8 mouse cellular contexts compared by ENCODE assay signal in genomic region chr2:30691857-30692560, GRCm38 (mm10).
DNase-seq lines count a peak whose midpoint lies in the region; ATAC-seq and TF ChIP-seq lines count a peak whose summit lies in the region.

No protein-coding gene starts in this region.

- H3K4me3 ChIP-seq in bone marrow, adult 2 months (replicated peaks; ENCODE audit: control insufficient read depth, low read depth, low read length), result no peak overlapping the region
- H3K4me3 ChIP-seq in forebrain, embryonic 13.5 days, result peak overlapping the region; percentile 21; the same call in 1 of the 2 replicates
- no peak overlapping the region for H3K4me3 ChIP-seq in liver, embryonic 15.5 days (replicated peaks)
- H3K4me3 ChIP-seq in neural tube, embryonic 14.5 days (ENCODE audit: low read depth, low read length), result 0 out of 2 replicates have a peak overlapping the region, but pooled peaks have one; percentile 1

- ATAC-seq in forebrain, embryonic 13.5 days, result peak; percentile 67
- ATAC-seq in liver, embryonic 15.5 days (ENCODE audit: insufficient read depth), result no peak
- peak; percentile 49 for ATAC-seq in neural tube, embryonic 14.5 days (ENCODE audit: low read depth)

- H3K9me3 ChIP-seq in forebrain, embryonic 13.5 days (replicated peaks), result no peaks in the 10 kb centered on the region
- no peaks in the 10 kb centered on the region for H3K9me3 ChIP-seq in liver, embryonic 15.5 days (replicated peaks)
- no peaks in the 10 kb centered on the region for H3K9me3 ChIP-seq in neural tube, embryonic 14.5 days (ENCODE audit: control insufficient read depth, low read length)

- peak; percentile 40 for DNase-seq in 3T3-L1 (ENCODE audit: low read depth, low spot score)
- peak; percentile 90 to 91 for DNase-seq in heart, postnatal 10 days
- peak; percentile 62 to 77 for DNase-seq in kidney, postnatal 36 days
- peak; percentile 80 for DNase-seq in thymus, postnatal 4 days

- H3K9ac ChIP-seq in forebrain, embryonic 13.5 days, result peak overlapping the region; percentile 79
- H3K9ac ChIP-seq in liver, embryonic 15.5 days, result no peak overlapping the region
- peak overlapping the region; percentile 34 for H3K9ac ChIP-seq in neural tube, embryonic 14.5 days (replicated peaks; ENCODE audit: low read depth, low read length)

- H3K36me3 ChIP-seq in forebrain, embryonic 13.5 days (ENCODE audit: poor library complexity, severe bottlenecking), result no peaks in the 10 kb centered on the region
- H3K36me3 ChIP-seq in liver, embryonic 15.5 days (replicated peaks), result no peaks in the 10 kb centered on the region
- no peaks in the 10 kb centered on the region for H3K36me3 ChIP-seq in neural tube, embryonic 14.5 days (ENCODE audit: control insufficient read depth, insufficient read depth, low read length)

- peaks cover 13% of the 10 kb centered on the region for H3K4me1 ChIP-seq in bone marrow, adult 2 months (ENCODE audit: control insufficient read depth, insufficient read depth, low read length)
- peaks cover 74% of the 10 kb centered on the region for H3K4me1 ChIP-seq in forebrain, embryonic 13.5 days
- H3K4me1 ChIP-seq in liver, embryonic 15.5 days (replicated peaks), result peaks cover 30% of the 10 kb centered on the region
- peaks cover 47% of the 10 kb centered on the region for H3K4me1 ChIP-seq in neural tube, embryonic 14.5 days (ENCODE audit: control insufficient read depth, insufficient read depth, low read length)

- TF ChIP-seq POLR2A in bone marrow, adult 2 months (IDR thresholded peaks at IDR 0.05; ENCODE audit: borderline replicate concordance, control insufficient read depth, low read depth, low read length), result no peak; the same call in 1 of the 2 replicates

- H3K4me2 ChIP-seq in forebrain, embryonic 13.5 days, result peak overlapping the region; percentile 61
- H3K4me2 ChIP-seq in liver, embryonic 15.5 days, result no peak overlapping the region
- peak overlapping the region; percentile 64; the same call in 1 of the 2 replicates for H3K4me2 ChIP-seq in neural tube, embryonic 14.5 days (ENCODE audit: low read depth, low read length)

- intact Hi-C loops in heart, postnatal 10 days (cut with DNase I), result no loop called here

- H3K27ac ChIP-seq in bone marrow, adult 2 months (ENCODE audit: control insufficient read depth, insufficient read depth, low read depth, low read length, poor library complexity), result peak overlapping the region; percentile 62
- peak overlapping the region; percentile 100 for H3K27ac ChIP-seq in forebrain, embryonic 13.5 days
- peak overlapping the region; percentile 26; the same call in 1 of the 2 replicates for H3K27ac ChIP-seq in liver, embryonic 15.5 days (replicated peaks)
- H3K27ac ChIP-seq in neural tube, embryonic 14.5 days (ENCODE audit: low read depth, low read length), result peak overlapping the region; percentile 100

- WGBS in bone marrow, adult 2 months, result 20% methylated on average over 11 of the region's 11 CpGs
- WGBS in forebrain, embryonic 13.5 days, result 2% methylated on average over 11 of the region's 11 CpGs
- 31% methylated on average over 11 of the region's 11 CpGs for WGBS in liver, embryonic 15.5 days (ENCODE audit: insufficient replicate concordance)
- WGBS in neural tube, embryonic 14.5 days, result 9% methylated on average over 11 of the region's 11 CpGs

- H3K27me3 ChIP-seq in forebrain, embryonic 13.5 days, result no peaks in the 10 kb centered on the region
- peaks cover 43% of the 10 kb centered on the region for H3K27me3 ChIP-seq in liver, embryonic 15.5 days
- no peaks in the 10 kb centered on the region for H3K27me3 ChIP-seq in neural tube, embryonic 14.5 days (ENCODE audit: control insufficient read depth, insufficient read depth, low read length)

- no peak for TF ChIP-seq CTCF in bone marrow, adult 2 months (IDR thresholded peaks at IDR 0.05; ENCODE audit: control insufficient read depth, insufficient read depth, low read length)

Comparison
In these comparisons a context has a peak if more than half of its experiments do, and no peak if none do; other contexts are left out.
1. DNase-seq: peak in every context shown above with its lines; median percentile 90 in heart, postnatal 10 days; 80 in thymus, postnatal 4 days; 70 in kidney, postnatal 36 days; 40 in 3T3-L1.
2. H3K27ac ChIP-seq: peak in every context shown above with its lines; median percentile 100 in forebrain, embryonic 13.5 days; 100 in neural tube, embryonic 14.5 days; 62 in bone marrow, adult 2 months; 26 in liver, embryonic 15.5 days.
3. H3K4me3 ChIP-seq: peak in forebrain, embryonic 13.5 days (single experiment) and neural tube, embryonic 14.5 days (single experiment); none in bone marrow, adult 2 months (single experiment) and liver, embryonic 15.5 days (single experiment).